Mouse (Mus musculus) hindbrain, embryonic 13.5 days (tissue): Measurements from ENCODE around the gene Il17rd. TPM values are rescaled to one million over a fixed set of nuclear protein-coding genes. Genes with fewer than 3 reads are reported as not detected.

Source experiments
- ATAC-seq: fragments of 200-750 bp; cut with Nextera tagmentation; 2 replicates; pipeline ENCODE4 v1.8.0; 2017; ENCODE audit warnings: moderate TSS enrichment; ENCODE audit not compliant: low FRiP score
- H3K27ac ChIP-seq: fragments of 300-500 bp; sonication (generic); 2 replicates; pipeline ENCODE4 v1.5.1; 2015; ENCODE audit warnings: inconsistent platforms, mild to moderate bottlenecking, moderate library complexity
- H3K27me3 ChIP-seq: fragments of 300-500 bp; sonication (generic); 2 replicates; pipeline ENCODE4 v1.6.1; 2015; ENCODE audit warnings: mild to moderate bottlenecking, inconsistent platforms
- H3K36me3 ChIP-seq: fragments of 300-500 bp; sonication (generic); 2 replicates; pipeline ENCODE4 v1.6.1; 2015; ENCODE audit warnings: mild to moderate bottlenecking, inconsistent platforms
- H3K4me1 ChIP-seq: fragments of 300-500 bp; sonication (generic); replicated peaks from 2 replicates; pipeline ENCODE4 v1.6.1; 2015; ENCODE audit warnings: inconsistent platforms
- H3K4me2 ChIP-seq: fragments of 300-500 bp; sonication (generic); 2 replicates; pipeline ENCODE4 v1.6.1; 2015; ENCODE audit warnings: inconsistent platforms, mild to moderate bottlenecking, moderate library complexity
- H3K4me3 ChIP-seq: fragments of 300-500 bp; sonication (generic); 2 replicates; pipeline ENCODE4 v1.5.1; 2015; ENCODE audit warnings: mild to moderate bottlenecking, inconsistent platforms
- H3K9ac ChIP-seq: fragments of 300-500 bp; sonication (generic); 2 replicates; pipeline ENCODE4 v1.6.1; 2015; ENCODE audit warnings: mild to moderate bottlenecking, inconsistent platforms
- H3K9me3 ChIP-seq: fragments of 300-500 bp; sonication (generic); 2 replicates; pipeline ENCODE4 v1.6.1; 2016; ENCODE audit warnings: inconsistent platforms
- WGBS: fragments of 180-500 bp; shearing (Covaris S2); methylation state at CpG from one replicate; pipeline ENCODE4 v1.1.7; 2015; 5-methylcytosine and 5-hydroxymethylcytosine counted together
- polyA plus RNA-seq: library from polyadenylated mRNA; unstranded; fragments of >200 nt; fragmentation: Nextera tagmentation; extraction: Ambion mirVana; gene quantifications from 2 replicates; pipeline ENCODE4 v1.2.1, GENCODE M21; 2015

Gene Il17rd
- polyA plus RNA-seq, 1 experiment from 2014 or later: 3.4 TPM

GRCm38 (mm10) chr14:27131521-27131920, 92.8 kb downstream of the Il17rd start:
- no peaks in the 10 kb centered on the region for H3K9me3 ChIP-seq
- no peaks in the 10 kb centered on the region for H3K4me1 ChIP-seq
- H3K4me3 ChIP-seq: no peak overlapping the region
- H3K27ac ChIP-seq: no peak overlapping the region
- no peak overlapping the region for H3K4me2 ChIP-seq
- no peaks in the 10 kb centered on the region for H3K36me3 ChIP-seq
- no peak overlapping the region for H3K9ac ChIP-seq
- WGBS: 76% methylated on average over 1 of the region's 1 CpGs
- H3K27me3 ChIP-seq: 0 out of 2 replicates have a peak, but pooled peaks cover 3% of the 10 kb centered on the region
- ATAC-seq: no peak

DNA sequence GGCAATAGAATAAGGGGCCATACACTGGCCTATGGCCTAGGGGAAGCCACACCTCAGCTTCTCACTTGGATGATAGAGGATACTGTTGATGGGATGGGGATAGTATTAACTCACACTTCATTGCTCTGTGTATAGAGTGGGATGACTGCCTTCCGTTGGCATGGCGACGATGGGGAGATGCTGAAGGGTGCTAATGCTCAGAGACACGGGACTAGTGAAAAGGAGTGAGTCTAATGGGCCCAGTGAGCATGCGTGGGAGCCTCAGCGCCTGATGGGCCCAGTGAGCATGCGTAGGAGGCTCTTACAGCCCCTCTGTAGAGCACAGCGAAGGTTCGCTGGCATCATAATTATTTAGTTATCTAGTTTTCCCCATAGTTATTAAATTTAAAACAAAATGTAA, 100.2 kb downstream of the Il17rd start:
- H3K4me2 ChIP-seq: no peak overlapping the region
- no peak overlapping the region for H3K9ac ChIP-seq
- H3K36me3 ChIP-seq: no peaks in the 10 kb centered on the region
- no peaks in the 10 kb centered on the region for H3K27me3 ChIP-seq
- no peak for ATAC-seq
- H3K27ac ChIP-seq: no peak overlapping the region
- WGBS: 82% methylated on average over 9 of the region's 9 CpGs
- no peaks in the 10 kb centered on the region for H3K9me3 ChIP-seq
- H3K4me1 ChIP-seq: no peaks in the 10 kb centered on the region
- H3K4me3 ChIP-seq: no peak overlapping the region

- H3K27me3 ChIP-seq: no peaks in the 10 kb centered on the region
Observed at GRCm38 (mm10) chr14:27139968-27140367, 101.2 kb downstream of the Il17rd start.

GRCm38 (mm10) chr14:27141486-27141885, 102.7 kb downstream of the Il17rd start:
- Histone ChIP-seq H3K36me3 (no peaks in the 10 kb centered on the region), H3K4me3 (no peak overlapping the region), H3K9ac (no peak overlapping the region), H3K4me2 (no peak overlapping the region), H3K9me3 (no peaks in the 10 kb centered on the region), H3K4me1 (peaks cover 8% of the 10 kb centered on the region), H3K27ac (no peak overlapping the region), H3K27me3 (no peaks in the 10 kb centered on the region)
- ATAC-seq: no peak
- WGBS: 24% methylated on average over 3 of the region's 3 CpGs

More at GRCm38 (mm10) chr14:27139968-27140367, 101.2 kb downstream of the Il17rd start:
- 92% methylated on average over 3 of the region's 3 CpGs for WGBS
- H3K27ac ChIP-seq: no peak overlapping the region
- H3K4me2 ChIP-seq: no peak overlapping the region
- peaks cover under 1% of the 10 kb centered on the region; the same call in 1 of the 2 replicates for H3K4me1 ChIP-seq
- H3K9ac ChIP-seq: no peak overlapping the region
- H3K9me3 ChIP-seq: no peaks in the 10 kb centered on the region
- ATAC-seq: no peak
- no peaks in the 10 kb centered on the region for H3K36me3 ChIP-seq
- no peak overlapping the region for H3K4me3 ChIP-seq

DNA sequence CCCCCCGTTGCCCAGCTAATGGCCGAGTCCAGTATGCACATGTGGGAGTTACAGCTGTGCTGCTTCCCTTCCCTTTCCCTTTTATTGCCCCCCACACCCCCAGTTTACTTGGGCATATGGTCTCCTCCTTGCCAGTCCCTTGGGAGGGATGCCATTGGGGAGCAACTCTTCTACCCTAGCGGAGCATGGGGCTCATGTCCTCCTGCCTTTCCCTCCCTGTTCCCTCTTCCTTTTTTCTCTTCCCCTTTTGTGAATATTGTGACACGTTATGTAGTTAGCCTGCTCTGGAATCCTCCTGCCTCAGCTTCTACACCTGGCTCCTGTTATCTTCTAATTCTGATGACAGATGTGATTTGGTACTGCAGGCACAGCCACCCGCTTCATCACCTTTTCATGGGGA, 103.9 kb downstream of the Il17rd start:
- 92% methylated on average over 5 of the region's 5 CpGs for WGBS
- Histone ChIP-seq H3K27me3 (no peaks in the 10 kb centered on the region), H3K9me3 (no peaks in the 10 kb centered on the region), H3K4me3 (no peak overlapping the region), H3K4me1 (peaks cover 8% of the 10 kb centered on the region), H3K9ac (no peak overlapping the region), H3K4me2 (no peak overlapping the region), H3K36me3 (no peaks in the 10 kb centered on the region), H3K27ac (no peak overlapping the region)
- no peak for ATAC-seq

DNA sequence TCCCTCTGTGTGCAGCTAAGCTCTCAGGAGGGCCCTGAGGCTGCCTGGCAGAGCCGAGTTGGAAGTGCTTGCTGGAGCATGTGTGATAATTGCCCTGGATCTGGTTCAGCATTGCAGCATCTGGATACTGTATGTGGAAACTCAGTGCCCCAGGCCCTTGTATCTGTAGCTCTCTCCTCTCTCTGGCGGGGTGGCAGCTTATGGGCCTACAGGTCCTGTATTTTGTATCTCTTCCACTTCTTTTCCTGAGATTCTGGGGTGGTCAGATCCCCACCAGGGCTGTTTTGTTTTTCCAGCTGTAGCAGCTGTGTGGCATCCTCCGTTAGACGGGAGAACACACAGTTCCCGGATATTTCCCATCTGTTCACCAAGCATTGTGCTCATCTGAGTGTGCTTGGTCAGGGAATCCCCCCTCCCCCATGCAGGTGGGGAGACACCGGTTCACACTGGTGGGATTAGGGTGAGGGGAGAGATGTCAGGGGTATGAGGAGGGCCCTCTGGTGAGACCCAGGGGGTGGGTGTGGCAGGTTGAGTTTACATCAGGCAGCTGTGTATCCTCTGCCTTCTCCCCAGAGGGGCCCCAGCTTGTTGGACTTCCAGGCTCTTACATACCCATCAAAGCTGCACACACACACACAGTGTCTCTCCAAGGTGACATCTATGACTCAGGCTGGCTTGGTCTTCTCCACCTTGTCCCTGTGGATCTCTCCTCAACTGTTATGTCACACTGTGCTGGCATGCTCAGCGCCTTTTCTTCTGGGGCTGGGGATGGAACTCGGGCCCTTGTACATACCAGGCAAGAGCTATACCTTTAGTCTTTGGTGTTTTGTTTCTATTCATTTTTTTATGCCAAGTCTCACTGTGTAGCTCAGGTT, 106.7 kb downstream of the Il17rd start:
- peaks cover 8% of the 10 kb centered on the region for H3K4me1 ChIP-seq
- H3K9me3 ChIP-seq: no peaks in the 10 kb centered on the region
- no peak overlapping the region for H3K4me2 ChIP-seq
- no peaks in the 10 kb centered on the region for H3K27me3 ChIP-seq
- no peak for ATAC-seq
- H3K27ac ChIP-seq: no peak overlapping the region; the same call in 1 of the 2 replicates
- no peak overlapping the region for H3K4me3 ChIP-seq
- no peaks in the 10 kb centered on the region for H3K36me3 ChIP-seq
- WGBS: 67% methylated on average over 8 of the region's 8 CpGs
- no peak overlapping the region for H3K9ac ChIP-seq

DNA sequence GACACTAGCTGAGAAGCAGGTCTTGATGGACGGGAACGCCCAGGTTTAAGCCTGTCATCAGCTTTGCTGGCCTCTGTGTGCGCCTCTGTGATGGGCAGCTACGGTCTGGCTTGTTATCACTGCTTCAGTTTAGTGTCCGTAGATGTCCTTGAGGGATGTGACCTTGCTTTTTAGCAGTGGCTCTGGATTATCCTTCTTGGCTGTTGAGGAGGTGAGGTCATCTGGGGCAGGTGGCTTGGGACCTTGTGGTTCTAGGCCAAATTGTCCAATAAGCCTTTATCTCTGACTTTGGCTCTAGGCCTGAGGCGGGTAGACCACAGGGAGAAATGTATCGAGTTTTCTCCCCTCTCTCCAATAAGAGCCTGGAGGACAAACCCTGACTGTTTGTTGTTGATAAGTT, 109.0 kb downstream of the Il17rd start:
- no peak overlapping the region for H3K27ac ChIP-seq
- H3K36me3 ChIP-seq: no peaks in the 10 kb centered on the region
- no peaks in the 10 kb centered on the region for H3K9me3 ChIP-seq
- ATAC-seq: no peak
- 93% methylated on average over 7 of the region's 7 CpGs for WGBS
- peaks cover 8% of the 10 kb centered on the region for H3K4me1 ChIP-seq
- no peaks in the 10 kb centered on the region for H3K27me3 ChIP-seq
- no peak overlapping the region for H3K4me3 ChIP-seq
- H3K9ac ChIP-seq: no peak overlapping the region
- H3K4me2 ChIP-seq: no peak overlapping the region

GRCm38 (mm10) chr14:27149401-27149800, 110.7 kb downstream of the Il17rd start:
- Histone ChIP-seq H3K9me3 (no peaks in the 10 kb centered on the region), H3K4me1 (peaks cover 8% of the 10 kb centered on the region), H3K4me3 (no peak overlapping the region), H3K27me3 (no peaks in the 10 kb centered on the region), H3K4me2 (no peak overlapping the region), H3K27ac (no peak overlapping the region), H3K9ac (no peak overlapping the region), H3K36me3 (no peaks in the 10 kb centered on the region)
- WGBS: 92% methylated on average over 5 of the region's 5 CpGs
- no peak for ATAC-seq

DNA sequence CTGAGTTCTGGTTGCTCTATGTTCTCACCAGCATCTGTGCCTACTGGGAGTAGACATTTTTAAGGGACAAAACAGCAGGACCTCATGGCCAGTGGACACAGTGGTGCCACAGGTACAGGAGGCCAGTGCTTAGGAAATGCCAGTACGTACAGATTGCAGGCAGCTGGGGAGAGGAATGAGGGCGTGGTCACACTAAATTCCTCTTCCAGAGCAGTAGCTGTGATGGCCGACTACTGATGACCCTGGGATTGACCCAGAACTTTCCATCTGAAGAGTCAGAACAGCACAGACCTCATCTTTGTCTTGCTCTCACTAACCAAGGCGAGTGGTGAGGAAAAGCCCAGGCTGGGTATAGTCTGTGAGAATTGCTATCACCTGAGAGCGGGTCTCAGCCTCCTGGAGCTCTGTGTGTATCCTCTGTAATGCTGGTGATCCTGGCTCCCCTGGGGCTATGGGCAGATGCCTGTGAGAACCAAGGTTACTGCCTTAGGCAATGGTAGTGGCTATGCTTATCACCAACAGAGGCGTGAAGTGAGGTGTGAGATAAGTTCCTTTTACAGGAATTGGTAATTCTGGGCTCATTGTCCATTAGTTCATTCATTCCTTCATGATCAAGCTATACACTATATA, 111.4 kb downstream of the Il17rd start:
- H3K9me3 ChIP-seq: no peaks in the 10 kb centered on the region
- H3K4me1 ChIP-seq: peaks cover 6% of the 10 kb centered on the region
- no peaks in the 10 kb centered on the region for H3K36me3 ChIP-seq
- ATAC-seq: no peak
- WGBS: 72% methylated on average over 6 of the region's 6 CpGs
- H3K9ac ChIP-seq: no peak overlapping the region
- no peak overlapping the region for H3K4me3 ChIP-seq
- no peak overlapping the region for H3K4me2 ChIP-seq
- H3K27ac ChIP-seq: no peak overlapping the region
- H3K27me3 ChIP-seq: no peaks in the 10 kb centered on the region

DNA sequence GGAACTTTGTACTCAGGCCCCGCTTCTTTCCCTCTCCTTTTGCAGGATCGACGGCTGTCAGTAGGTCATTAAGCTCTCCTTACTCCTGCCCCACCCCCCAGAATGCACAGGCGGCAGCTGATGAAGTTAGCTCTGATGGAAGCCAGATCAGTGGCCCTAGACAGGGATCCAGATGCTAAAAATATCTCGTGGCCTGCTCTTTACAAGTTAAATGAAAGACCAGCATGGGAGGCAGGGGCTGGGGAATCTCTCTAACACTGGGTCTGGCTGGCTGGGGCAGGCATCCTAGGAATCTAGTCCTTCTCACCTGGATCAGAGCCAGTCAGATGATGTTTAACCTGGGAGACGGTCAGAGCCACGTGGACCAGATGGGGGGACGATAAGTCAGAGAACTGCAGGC, 112.7 kb downstream of the Il17rd start:
- 61% methylated on average over 8 of the region's 8 CpGs for WGBS
- Histone ChIP-seq H3K9ac (no peak overlapping the region), H3K4me1 (no peaks in the 10 kb centered on the region), H3K9me3 (no peaks in the 10 kb centered on the region), H3K36me3 (no peaks in the 10 kb centered on the region), H3K27me3 (no peaks in the 10 kb centered on the region), H3K4me3 (no peak overlapping the region), H3K27ac (no peak overlapping the region), H3K4me2 (no peak overlapping the region)
- ATAC-seq: no peak

DNA sequence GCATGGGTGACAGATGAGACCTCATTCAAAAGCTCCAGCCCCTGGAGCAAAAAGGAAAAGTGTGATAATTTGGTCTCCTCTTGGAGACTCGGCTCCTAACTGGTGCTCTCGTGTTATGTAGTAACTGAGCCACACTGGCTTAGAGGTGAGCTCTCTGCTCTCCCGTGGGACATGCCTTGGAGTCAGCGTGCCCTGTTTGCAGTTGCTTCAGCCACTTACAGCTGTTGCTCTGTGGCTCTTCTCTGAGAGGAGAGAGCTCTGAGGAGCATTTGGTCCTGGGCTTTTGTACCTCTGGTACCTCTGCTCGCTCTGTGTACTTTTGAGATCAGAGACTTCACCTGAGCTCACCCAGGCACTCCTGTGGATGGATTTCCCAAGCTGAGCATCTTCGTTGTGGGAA, 116.3 kb downstream of the Il17rd start:
- H3K36me3 ChIP-seq: no peaks in the 10 kb centered on the region
- WGBS: 80% methylated on average over 6 of the region's 6 CpGs
- no peaks in the 10 kb centered on the region for H3K9me3 ChIP-seq
- H3K4me2 ChIP-seq: no peak overlapping the region
- no peaks in the 10 kb centered on the region for H3K27me3 ChIP-seq
- H3K4me1 ChIP-seq: no peaks in the 10 kb centered on the region
- no peak overlapping the region for H3K9ac ChIP-seq
- ATAC-seq: no peak
- no peak overlapping the region for H3K27ac ChIP-seq
- H3K4me3 ChIP-seq: no peak overlapping the region

GRCm38 (mm10) chr14:27156032-27156431, 117.3 kb downstream of the Il17rd start:
- Histone ChIP-seq H3K4me1 (no peaks in the 10 kb centered on the region), H3K9ac (no peak overlapping the region), H3K27ac (no peak overlapping the region), H3K9me3 (no peaks in the 10 kb centered on the region), H3K4me2 (no peak overlapping the region), H3K36me3 (no peaks in the 10 kb centered on the region), H3K4me3 (no peak overlapping the region), H3K27me3 (no peaks in the 10 kb centered on the region)
- WGBS: 88% methylated on average over 6 of the region's 6 CpGs
- no peak for ATAC-seq
